Mouse (Mus musculus) myocyte (in vitro differentiated cells): ENCODE results near the gene Methig1.

Source experiments
- CEBPB ChIP-seq: IDR thresholded peaks from 2 replicates; pipeline ENCODE4 v1.6.1; 2011; ENCODE audit warnings: mild to moderate bottlenecking, moderate library complexity; ENCODE audit not compliant: poor library complexity, insufficient read depth, severe bottlenecking
- E2F4 ChIP-seq: IDR thresholded peaks from one replicate; pipeline ENCODE4 v1.6.1; 2011; ENCODE audit warnings: mild to moderate bottlenecking, control low read depth, moderate library complexity; ENCODE audit not compliant: insufficient read depth
- MAX ChIP-seq: IDR thresholded peaks from one replicate; pipeline ENCODE4 v1.6.1; 2011; ENCODE audit warnings: low read depth, mild to moderate bottlenecking, control low read depth
- MYOD1 ChIP-seq, 3 experiments: IDR thresholded peaks; one replicate each; pipeline ENCODE4 v1.6.1; 2011; ENCODE audit warnings: control low read depth in 2 of 3, low read depth in 2 of 3, mild to moderate bottlenecking in 2 of 3, moderate library complexity in 1 of 3; ENCODE audit not compliant: insufficient read length in 2 of 3, control insufficient read depth in 1 of 3
- MYOG ChIP-seq, 3 experiments: IDR thresholded peaks; one replicate each; pipeline ENCODE4 v1.6.1; 2011; ENCODE audit warnings: control low read depth in 2 of 3, low read depth in 2 of 3, mild to moderate bottlenecking in 2 of 3; ENCODE audit not compliant: insufficient read length in 2 of 3, control insufficient read depth in 1 of 3, insufficient read depth in 1 of 3
- POLR2A ChIP-seq: IDR thresholded peaks from one replicate; pipeline ENCODE4 v1.6.1; 2011; ENCODE audit warnings: low read depth, mild to moderate bottlenecking, control low read depth, moderate library complexity; ENCODE audit not compliant: insufficient read length
- POLR2AphosphoS2 ChIP-seq: IDR thresholded peaks from one replicate; pipeline ENCODE4 v1.6.1; 2011; ENCODE audit warnings: low read depth, control low read depth; ENCODE audit not compliant: insufficient read length
- REST ChIP-seq: IDR thresholded peaks from one replicate; pipeline ENCODE4 v1.6.1; 2011; ENCODE audit warnings: mild to moderate bottlenecking, control low read depth, moderate library complexity; ENCODE audit not compliant: insufficient read depth, insufficient read length
- TCF12 ChIP-seq: IDR thresholded peaks from one replicate; pipeline ENCODE4 v1.6.1; 2011; ENCODE audit warnings: mild to moderate bottlenecking, control low read depth; ENCODE audit not compliant: poor library complexity, insufficient read depth, severe bottlenecking
- USF1 ChIP-seq: IDR thresholded peaks from one replicate; pipeline ENCODE4 v1.6.1; 2011; ENCODE audit warnings: low read depth, mild to moderate bottlenecking, control low read depth, moderate library complexity

GRCm38 (mm10) chr15:100415684-100416083, 62.7 kb downstream of the Methig1 start:
- TF ChIP-seq TCF12 (no peak), MAX (no peak), POLR2A (no peak), MYOG (IDR thresholded peaks at IDR 0.05; ENCODE audit: control insufficient read depth in 1 of 3, insufficient read depth in 1 of 3, insufficient read length in 2 of 3, low read depth in 2 of 3) (no peak), POLR2AphosphoS2 (no peak), USF1 (no peak), E2F4 (no peak), CEBPB (no peak), REST (no peak), MYOD1 (IDR thresholded peaks at IDR 0.05; ENCODE audit: control insufficient read depth in 1 of 3, insufficient read length in 2 of 3, low read depth in 2 of 3) (no peak)
